Mouse (Mus musculus) adrenal gland, postnatal 14 days (tissue): ENCODE measurements at regions not wholly inside any gene's neighbourhood (a gene's known extent, or its start where the extent isn't known, plus 50 kb on each side); places are given as distances from the start of the nearest gene placed in this dataset.
A peak's percentile ranks its signal among the peaks of the same experiment; 100 is the strongest.

Source experiments
- DNase-seq: peaks from one replicate; pipeline ENCODE4 v3.0.0; 2021; ENCODE audit warnings: mixed read lengths

GRCm38 (mm10) chr14:67626181-67626580, 1617.2 kb upstream of the Gulo start:
- DNase-seq, result peak; percentile 68

GRCm38 (mm10) chr14:67623841-67624480, 1615.0 kb upstream of the Gulo start:
- DNase-seq, result no peak

- DNase-seq, result no peak
Measured at GRCm38 (mm10) chr14:67622911-67623310, 1613.9 kb upstream of the Gulo start.

- no peak for DNase-seq
Measured at GRCm38 (mm10) chr14:67621486-67621885, 1612.5 kb upstream of the Gulo start.

- peak; percentile 74 for DNase-seq
Measured at GRCm38 (mm10) chr14:67620854-67621476, 1612.0 kb upstream of the Gulo start.

- DNase-seq, result peak; percentile 45
Measured at GRCm38 (mm10) chr14:67619571-67619970, 1610.6 kb upstream of the Gulo start.

GRCm38 (mm10) chr14:67614369-67614768, 1605.4 kb upstream of the Gulo start:
- DNase-seq, result no peak

- DNase-seq, result peak; percentile 17
Measured at GRCm38 (mm10) chr14:67613691-67614090, 1604.7 kb upstream of the Gulo start.

- peak; percentile 23 for DNase-seq
Measured at GRCm38 (mm10) chr14:67613221-67613620, 1604.2 kb upstream of the Gulo start.

- no peak for DNase-seq
Measured at GRCm38 (mm10) chr14:67612471-67612870, 1603.5 kb upstream of the Gulo start.

- peak; percentile 35 for DNase-seq
Measured at GRCm38 (mm10) chr14:67608262-67608661, 1599.3 kb upstream of the Gulo start.

- peak; percentile 18 for DNase-seq
Measured at GRCm38 (mm10) chr14:67602960-67603359, 1594.0 kb upstream of the Gulo start.

- peak; percentile 54 for DNase-seq
Measured at GRCm38 (mm10) chr14:67599734-67600133, 1590.7 kb upstream of the Gulo start.

- no peak for DNase-seq
Measured at GRCm38 (mm10) chr14:67588627-67589026, 1579.6 kb upstream of the Gulo start.

- no peak for DNase-seq
Measured at GRCm38 (mm10) chr14:67584456-67585048, 1575.5 kb upstream of the Gulo start.

GRCm38 (mm10) chr14:67582201-67582782, 1573.3 kb upstream of the Gulo start:
- DNase-seq, result peak; percentile 19

- DNase-seq, result peak; percentile 53
Measured at GRCm38 (mm10) chr14:67574346-67574949, 1565.4 kb upstream of the Gulo start.

- DNase-seq, result no peak
Measured at GRCm38 (mm10) chr14:67573451-67573995, 1564.5 kb upstream of the Gulo start.

- DNase-seq, result no peak
Measured at GRCm38 (mm10) chr14:67569744-67570322, 1560.8 kb upstream of the Gulo start.

GRCm38 (mm10) chr14:67568896-67569743, 1560.1 kb upstream of the Gulo start:
- DNase-seq, result no peak

GRCm38 (mm10) chr14:67554897-67555296, 1545.9 kb upstream of the Gulo start:
- no peak for DNase-seq
